Mouse (Mus musculus) erythroid progenitor cell, adult 5-6 weeks (primary cell): ENCODE data around the gene Podnl1. TPM values are rescaled to one million over a fixed set of nuclear protein-coding genes. Genes with fewer than 3 reads are reported as not detected.

Source experiments
- ATAC-seq: replicated peaks from 2 replicates; pipeline ENCODE4 v1.8.0; 2016; ENCODE audit warnings: moderate number of reproducible peaks, mild to moderate bottlenecking, moderate TSS enrichment, inconsistent platforms; ENCODE audit not compliant: poor library complexity, low FRiP score, severe bottlenecking
- total RNA-seq, 2 experiments: library from RNA; stranded (forward) in 1 of 2; stranded (reverse) in 1 of 2; fragments of 150-400 nt in 1 of 2; fragments of 186-747, 209-891 nt in 1 of 2; gene quantifications; 2 replicates each; pipeline versions ENCODE4 v1.2.3 to v1.2.4; 2015 to 2017; ENCODE audit warnings: low replicate concordance in 2 of 2

The Podnl1 gene
- total RNA-seq (2015; ENCODE audit: low replicate concordance) (not detected in 2 replicates), total RNA-seq (2017; ENCODE audit: low replicate concordance) (0.13 and 1.1 TPM in 2 replicates)

DNA sequence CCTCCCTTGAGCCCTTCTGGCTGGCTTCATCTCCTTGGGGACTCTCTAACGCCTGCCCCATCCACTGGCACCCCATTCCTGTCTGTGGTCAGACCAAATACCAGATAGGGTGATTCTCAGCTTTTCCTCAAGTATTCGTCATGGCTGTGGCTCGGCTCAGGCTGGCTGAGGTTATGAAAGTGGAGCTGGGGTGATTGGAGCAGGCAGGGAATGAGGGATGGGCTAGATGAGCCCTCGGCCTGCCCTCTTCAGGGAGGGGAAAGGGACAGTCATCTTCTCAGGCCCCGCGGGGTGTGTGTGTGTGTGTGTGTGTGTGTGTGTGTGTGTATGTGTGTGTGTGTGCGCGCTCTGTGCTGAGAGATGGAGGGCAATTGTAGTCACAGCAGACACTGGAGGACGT is at the start of gene Podnl1:
Gene Podnl1, plus strand, starts transcription at position 334 of the 400 bp plus-strand sequence.
- no peak for ATAC-seq

DNA sequence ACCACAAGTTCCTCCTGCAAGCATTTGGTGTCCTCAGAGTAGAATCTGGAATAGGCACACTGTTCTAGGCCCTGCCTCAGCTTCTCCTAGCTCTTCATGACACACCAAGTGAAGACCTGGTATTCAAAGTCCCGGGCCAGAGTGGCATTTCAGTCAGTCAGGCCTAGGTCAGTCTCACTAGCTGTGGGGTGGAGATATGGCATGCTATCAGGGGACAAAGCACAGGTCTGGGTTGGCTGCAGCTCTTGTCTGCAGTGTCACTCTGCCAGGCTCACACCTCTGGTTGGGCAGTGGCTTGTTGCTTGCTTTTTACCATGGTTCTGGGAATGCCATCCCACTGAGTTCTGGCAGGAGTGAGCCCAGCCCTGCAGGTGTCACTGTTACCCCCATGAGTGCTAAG is 49.4 kb upstream of the Podnl1 start:
- no peak for ATAC-seq

DNA sequence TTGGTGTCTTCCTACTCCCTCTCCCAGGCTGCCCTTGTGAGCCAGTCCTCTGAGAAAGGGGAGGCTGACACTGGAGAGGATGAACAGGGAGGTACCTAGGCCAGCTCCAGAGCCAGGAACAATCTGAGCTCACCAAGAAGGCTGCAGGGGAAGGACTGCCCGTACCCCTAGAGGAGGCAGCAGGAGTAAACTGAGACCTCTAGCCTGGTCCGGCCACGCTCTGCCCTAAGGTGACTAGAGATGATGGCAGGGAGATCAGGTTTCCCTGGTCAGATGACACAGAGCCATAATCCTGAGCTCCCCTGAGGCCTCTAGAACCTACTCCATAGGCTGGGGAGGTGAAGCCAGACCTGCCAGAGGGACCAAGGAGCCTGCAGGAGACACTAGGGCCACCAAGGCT is 48.9 kb upstream of the Podnl1 start:
- ATAC-seq = no peak

DNA sequence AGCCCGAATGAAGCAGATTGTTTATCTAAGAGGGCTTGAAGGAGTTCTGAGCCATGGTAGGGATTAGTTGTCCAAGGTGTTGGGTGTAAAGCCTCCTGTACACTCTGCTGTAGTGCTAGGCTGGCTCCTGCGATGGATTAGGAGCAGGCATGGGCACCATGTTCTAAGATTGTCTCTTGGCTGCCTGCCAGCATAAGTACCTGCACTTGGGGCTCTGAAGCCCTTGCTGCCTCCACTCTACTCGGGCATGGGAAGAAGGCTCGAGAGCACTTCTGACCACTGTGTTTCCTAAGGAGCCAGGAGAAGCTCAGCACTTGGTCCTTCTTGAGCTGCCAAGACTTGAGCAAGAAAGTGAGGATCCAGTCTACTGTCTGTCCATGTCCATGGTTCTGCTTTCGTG is 46.6 kb upstream of the Podnl1 start:
- ATAC-seq = no peak

DNA sequence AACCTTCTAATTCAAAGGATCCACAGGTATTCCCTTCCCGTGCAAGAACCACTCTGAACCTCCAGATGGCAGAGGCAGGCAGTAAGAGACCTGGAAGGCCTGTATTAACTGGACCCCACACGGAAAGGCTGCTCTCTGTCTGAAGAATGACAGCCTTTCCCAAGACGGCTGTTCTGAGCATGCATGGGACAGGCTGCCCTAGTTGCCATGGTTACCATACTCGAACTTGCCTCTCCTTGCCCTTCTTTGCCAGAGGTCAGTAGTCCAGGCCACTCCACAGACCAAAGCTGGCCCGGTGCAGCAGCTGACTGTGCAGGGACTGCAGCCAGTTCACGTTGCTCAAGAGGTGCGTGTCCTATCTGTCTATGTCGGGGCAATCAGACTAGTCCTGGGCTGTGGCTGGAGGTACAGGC is 42.0 kb upstream of the Podnl1 start:
- ATAC-seq = no peak

DNA sequence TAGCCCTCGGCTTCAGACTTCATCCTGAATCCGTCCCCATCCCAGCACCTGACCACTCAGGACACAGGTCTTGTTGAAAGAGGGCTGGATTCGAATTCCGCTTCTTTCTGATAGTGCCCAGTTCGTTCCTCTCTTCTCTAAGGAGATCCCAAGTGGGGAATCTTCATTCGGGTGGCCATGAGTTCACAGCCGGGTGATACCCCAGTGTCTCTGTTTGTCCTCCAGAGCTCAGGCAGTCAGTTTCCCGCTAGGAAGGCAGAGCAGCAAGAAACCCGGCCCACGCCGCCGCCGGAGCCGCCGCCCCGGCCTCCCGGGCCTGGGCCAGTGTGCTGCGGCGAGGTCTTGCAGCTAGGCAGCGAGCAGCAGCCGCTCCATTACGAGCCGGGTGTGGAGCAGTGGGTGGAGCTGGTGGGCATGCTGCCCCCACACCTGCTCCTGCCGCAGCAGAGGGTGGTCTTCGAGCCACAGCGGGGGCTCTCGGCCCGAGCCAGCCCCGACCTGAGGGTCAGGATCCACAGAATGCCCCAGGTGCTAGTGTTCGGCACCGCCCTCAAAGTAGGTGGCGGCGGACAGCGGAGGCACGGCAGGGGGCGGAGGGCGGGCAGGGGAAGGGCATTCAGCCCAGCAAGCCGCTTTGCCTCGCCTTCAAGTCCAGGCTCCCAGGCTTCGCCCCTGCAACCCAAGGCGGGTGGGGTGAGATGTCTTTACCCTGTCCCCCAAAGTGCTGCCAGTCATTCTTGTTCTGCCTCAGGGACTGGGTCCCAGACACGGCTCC is 41.3 kb upstream of the Podnl1 start:
- ATAC-seq = no peak

DNA sequence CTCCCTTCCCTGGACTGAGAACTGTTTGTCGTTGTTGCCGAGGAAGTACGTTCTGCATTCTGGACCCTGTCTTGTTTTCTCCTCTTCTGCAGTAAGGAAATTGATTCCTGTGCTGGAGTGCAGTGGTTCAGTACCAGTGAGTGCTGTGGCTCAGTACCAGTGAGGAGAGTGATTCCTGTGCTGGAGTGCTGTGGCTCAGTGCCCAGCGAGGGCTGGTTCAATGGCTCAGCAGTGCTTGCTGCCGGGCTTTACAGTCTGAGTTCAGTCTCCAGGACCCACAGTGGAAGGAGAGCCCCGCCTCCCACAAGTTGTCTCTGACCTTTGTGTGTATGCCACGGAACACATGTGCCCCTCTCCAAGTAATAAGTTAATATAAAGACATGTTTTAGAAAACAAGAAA is 38.6 kb upstream of the Podnl1 start:
- ATAC-seq = no peak

DNA sequence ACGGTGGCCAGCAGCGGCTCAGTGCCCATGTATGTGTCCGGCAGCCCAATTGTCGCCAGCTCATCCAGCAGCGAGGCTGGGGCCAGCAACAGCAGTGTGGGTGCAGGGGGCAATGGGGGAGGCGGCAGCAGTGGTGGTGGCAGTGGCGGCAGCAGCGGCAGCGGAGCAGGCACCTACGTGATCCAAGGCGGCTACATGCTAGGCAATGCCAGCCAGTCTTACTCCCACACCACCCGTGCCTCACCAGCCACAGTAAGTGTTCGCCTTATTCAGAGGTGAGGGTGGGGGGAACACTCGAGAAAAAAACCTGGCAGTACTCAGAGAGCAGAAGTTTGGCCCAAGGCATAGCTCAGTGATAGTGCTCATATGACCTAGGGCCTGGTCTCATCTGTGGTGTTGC is 38.0 kb upstream of the Podnl1 start:
- ATAC-seq = no peak

DNA sequence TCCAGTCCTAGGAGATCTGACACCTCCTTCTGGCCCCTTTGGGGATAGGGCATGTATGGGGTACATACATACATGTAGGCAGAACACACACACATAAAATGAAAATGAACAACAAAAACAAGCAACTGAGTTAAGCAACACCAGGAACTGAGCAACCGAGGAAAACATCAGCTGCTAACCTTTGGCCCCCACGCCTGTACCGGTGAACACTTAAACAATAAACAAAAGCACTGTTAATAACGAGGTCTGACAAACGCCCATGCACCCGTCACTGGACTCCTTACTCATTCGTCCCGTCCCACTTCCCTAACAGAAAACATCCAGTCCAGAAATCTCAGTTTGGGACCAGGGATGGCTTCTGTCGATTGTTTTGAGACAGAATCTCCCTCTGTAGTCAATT is 36.5 kb upstream of the Podnl1 start:
- ATAC-seq = no peak

DNA sequence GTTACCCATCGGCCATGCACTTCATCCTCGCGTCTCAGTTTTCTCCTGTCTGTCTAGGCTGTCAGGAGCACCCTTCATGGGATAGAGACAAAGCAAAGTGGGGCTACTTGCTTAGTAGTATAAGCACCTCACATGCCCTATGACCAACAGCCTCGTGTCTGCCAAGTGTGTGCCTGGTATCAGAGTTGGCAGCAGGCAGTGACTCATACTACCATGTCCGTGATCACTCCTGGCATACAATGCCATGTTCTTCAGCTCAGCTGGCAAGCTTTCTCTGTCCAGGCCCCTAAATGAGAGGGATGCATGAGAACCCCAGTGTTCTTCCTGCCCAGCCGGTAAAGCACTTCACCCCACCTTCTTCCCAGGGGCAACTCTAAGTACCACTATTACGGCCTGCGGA is 35.2 kb upstream of the Podnl1 start:
- ATAC-seq = no peak

DNA sequence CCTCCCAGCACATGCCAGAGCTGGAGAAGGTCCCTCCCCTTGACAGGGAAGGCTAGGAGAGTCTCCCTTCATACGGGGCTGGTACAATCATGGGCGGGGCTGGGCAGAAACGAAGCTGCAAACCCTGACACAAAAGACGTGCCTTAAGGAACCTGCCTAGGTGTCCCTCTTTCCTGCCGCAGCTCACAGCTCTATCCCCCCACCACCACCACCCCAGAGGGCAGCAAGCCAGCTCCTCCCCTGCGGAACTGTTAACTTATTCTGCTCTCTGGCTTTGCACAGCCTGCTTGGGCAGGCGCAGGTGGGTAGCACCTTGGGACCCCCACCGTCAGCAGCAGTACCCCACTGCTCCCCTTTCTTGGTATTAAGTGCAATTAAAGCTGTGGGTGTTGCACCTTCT is 29.7 kb upstream of the Podnl1 start:
- no peak for ATAC-seq

DNA sequence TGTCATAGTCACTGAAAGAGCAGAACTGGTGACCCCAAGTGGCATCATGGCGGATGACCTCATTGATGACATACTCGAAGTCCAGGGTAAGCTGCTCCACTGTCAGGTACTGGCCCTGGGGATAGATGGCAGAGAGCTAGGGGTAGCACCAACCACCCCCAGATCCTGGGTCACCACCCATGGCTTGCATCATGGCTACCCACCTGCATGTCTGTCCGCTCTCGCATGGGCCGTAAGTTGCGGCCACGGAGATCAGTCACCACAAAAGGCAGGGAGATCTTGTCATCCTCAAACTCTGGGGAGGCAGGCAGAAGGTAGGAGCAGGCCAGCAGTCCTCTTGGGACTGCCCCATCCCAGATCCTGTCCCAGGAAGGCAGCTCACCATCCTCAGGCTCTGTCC is 27.4 kb upstream of the Podnl1 start:
- ATAC-seq = no peak

DNA sequence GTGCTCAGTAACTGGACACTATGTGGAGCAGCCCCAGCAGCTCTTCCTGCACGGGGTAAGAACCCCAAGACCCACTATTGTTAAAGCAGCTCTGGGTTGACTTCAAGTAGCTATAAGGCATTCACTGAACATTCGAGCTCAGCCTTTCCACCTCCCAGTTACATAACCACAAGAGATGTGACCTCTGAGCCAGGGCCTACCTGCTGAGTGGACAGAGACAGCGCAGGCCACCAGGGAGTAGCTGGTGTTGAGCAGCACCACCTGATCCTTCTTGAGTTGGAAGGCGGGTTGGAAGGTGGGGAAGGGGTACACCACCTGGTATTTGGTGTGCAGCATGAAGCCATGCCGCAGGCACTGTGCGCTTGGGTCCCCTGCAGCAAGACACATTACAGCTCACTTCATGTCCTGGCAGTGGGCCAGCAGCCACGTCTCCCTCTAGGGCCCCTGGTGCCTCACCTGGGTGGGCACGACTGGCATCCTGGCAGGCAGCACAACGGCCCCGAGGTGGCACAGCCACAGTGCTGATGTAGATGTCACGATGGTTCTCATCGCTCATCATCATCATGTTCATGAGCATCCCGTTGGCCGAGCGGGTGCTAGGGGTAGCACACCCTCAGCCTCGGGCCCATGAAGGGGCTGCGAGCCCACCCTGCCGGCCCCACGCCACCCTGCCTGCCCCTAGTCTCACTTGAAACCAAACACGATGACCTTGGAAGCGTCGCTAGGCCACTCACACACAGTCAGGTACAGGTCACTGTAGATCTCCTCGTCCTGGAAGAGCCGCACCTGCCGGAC is 24.1 kb upstream of the Podnl1 start:
- no peak for ATAC-seq

DNA sequence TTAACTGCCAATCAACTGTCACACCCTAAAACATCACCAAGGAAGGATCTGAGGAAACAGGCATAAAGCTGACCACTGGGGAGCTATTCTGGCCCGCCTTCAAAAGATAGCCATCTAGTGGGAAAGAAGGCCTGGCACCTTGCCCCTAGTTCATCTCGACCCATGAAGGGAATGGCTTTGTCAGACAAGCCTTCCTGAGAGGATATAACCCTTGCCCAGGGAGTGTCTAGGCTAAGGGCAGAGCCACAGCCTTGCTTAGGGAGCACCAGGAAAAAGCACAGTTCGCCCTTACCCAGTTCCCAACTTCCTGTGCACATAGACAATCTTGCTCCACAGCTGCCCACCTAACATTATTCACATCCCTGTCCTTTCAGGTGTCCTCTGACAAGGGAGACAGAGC is 22.2 kb upstream of the Podnl1 start:
- ATAC-seq = no peak

DNA sequence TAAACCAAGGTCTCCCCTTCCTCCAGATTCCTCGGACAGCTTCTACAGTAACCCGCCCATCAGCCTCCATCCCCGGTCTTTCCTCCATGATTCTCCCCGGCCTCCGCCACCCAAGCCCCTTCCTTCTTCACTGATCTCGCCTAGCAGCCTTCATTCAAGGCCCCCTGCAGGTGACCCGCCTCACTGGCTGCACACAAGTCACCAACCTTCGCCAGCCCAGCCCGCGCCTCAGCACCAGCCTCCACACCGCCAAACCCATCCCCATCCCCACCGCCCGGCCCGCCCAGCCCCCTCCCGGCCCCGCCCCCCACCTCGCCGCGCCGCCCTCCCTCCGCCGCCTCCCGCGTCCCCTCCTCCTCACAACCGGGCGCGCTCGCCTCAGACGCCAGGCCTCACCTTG is 21.6 kb upstream of the Podnl1 start:
- peak; percentile 44 for ATAC-seq

DNA sequence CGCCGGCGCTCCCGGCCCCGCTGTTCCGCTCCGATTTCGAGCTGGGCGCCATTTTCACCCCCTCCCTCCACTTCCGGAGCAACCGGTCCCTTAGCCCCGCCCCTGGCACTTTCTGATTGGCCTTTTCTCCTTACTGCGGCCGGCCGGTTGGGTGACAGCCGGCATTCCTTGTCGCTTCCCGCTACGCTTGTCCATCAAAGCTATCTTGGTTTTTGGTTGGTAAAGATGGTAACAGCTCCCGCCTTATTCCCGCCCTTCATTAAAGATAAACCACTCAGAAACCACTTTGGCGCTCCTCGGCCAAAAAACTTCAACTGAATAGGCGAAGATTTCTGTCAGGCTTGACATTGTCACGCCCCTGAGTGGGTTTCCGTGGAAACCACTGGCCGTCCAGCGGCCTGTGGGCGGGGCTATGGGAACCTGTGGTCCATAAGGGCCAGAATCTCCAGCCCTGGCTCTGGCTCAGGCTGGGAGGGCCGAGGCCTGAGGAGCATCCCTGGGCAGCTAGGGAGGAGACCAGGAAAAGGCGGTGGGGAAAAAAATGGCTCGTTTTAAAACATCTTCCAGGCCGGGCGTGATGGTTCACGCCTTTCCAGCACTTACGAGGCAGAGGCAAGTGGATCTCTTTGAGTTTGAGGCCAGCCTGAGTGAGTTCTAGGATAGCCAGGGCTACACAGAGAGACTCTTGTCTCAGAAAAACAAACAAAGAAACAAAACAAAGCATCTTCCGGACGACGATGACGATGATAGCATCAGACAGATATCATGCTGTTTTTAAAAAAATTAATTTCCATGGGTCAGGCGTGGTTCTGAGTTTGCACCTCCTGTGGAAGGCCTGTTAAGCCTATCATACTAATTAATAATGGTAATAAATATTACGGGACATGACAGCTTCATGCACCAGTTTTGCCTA is 20.8 kb upstream of the Podnl1 start, which contains the start of gene Dcaf15:
Gene Dcaf15, minus strand, starts transcription at position 72 of the 913 bp plus-strand sequence.
- ATAC-seq = peak; percentile 96

DNA sequence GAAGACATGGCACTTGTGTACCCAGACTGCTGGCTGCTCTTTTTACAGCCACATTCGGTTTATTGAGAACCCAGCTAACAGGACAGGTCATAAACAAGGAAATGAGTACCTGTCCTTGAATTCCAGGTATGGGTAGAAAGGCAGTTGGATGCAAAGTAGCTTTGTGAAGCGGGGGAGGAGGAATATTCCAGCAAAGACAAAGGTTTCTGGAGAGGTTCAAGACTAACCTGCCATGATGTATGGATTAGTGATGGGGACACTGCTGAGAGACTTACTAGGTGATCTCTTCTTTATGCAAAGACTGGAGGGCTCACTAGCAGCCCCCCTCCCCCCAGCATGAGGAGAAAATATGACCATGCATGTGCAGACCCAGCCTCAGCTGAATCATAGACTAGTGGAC is 20.1 kb upstream of the Podnl1 start:
- ATAC-seq = no peak

DNA sequence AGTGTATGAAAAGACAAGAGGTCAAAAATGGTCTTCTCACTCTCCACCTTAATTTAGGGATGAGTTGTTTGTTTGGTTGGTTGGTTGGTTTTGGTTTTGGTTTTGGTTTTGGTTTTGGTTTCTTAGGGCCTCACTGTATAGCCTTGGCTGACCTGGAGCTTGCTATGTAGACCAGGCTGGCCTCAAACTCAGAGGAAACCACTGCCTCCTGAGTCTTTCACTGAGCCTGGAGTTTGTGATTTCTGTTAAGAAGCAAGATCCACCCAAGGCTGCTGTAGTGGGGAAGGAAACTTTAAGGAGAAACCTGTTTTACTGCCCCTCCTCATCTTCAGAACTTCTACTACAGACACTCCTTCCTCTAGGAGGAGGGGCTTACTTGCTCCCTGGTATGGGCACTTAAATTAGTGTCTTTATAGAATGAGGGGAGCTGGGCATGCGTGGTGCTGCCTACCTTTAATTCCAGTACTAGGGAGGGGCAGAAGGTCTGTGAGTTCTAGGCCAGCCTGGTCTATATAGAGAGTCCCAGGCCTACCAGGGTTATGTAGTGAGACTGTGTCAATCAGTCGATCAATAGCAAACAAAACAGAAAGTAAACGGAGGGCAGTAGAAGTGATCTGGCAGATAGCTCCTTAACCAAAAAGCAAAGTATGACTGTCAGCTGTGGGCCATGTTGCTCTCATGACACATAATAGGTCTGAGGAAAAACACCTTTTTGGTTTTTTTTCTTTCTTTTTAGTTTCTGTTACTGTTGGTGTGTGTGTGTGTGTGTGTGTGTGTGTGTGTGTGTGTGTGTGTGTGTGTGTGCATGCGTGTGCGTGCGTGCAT is 19.4 kb upstream of the Podnl1 start:
- ATAC-seq = no peak

DNA sequence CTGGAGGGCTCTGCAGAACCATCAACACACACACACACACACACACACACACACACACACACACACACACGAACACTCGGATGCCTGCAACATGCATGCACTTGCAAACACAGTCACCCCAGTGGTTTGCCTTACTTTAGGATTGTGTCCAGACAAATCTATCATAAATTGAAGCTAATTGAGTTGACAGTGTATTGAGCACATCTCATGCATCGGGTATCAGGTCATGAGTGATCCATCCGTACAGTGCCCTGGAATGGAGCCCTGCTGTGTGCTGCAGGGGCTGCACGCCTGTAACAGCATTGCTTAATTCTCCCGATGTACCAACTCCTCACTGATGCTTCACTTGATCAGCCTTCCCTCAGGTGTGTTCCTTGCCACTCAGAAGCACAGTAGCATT is 10.1 kb upstream of the Podnl1 start:
- no peak for ATAC-seq
